Mouse (Mus musculus) heart, postnatal 0 days (tissue): Measurements from ENCODE around the gene Ehmt1. TPM values are rescaled to one million over a fixed set of nuclear protein-coding genes. Genes with fewer than 3 reads are reported as not detected.

Experiments used
- ATAC-seq: fragments of 200-750 bp; cut with Nextera tagmentation; 2 replicates; pipeline ENCODE4 v1.8.0; 2017; ENCODE audit warnings: low read depth, moderate number of reproducible peaks, moderate library complexity; ENCODE audit not compliant: insufficient read depth
- DNase-seq: peaks from one replicate; pipeline ENCODE4 v3.0.0-alpha.2; 2016; ENCODE audit warnings: low spot score
- H3K27ac ChIP-seq: fragments of 300-500 bp; sonication (generic); 2 replicates; pipeline ENCODE4 v1.5.1; 2014; ENCODE audit warnings: low read depth, mild to moderate bottlenecking
- H3K27me3 ChIP-seq: fragments of 300-500 bp; sonication (generic); 2 replicates; pipeline ENCODE4 v1.6.1; 2014; ENCODE audit warnings: low read length, mixed read lengths; ENCODE audit not compliant: control insufficient read depth, insufficient read depth
- H3K36me3 ChIP-seq: fragments of 300-500 bp; sonication (generic); replicated peaks from 2 replicates; pipeline ENCODE4 v1.6.1; 2014; ENCODE audit warnings: low read length, mixed read lengths; ENCODE audit not compliant: control insufficient read depth, insufficient read depth
- H3K4me1 ChIP-seq: fragments of 300-500 bp; sonication (generic); 2 replicates; pipeline ENCODE4 v1.6.1; 2014; ENCODE audit warnings: antibody characterized with exemption; ENCODE audit not compliant: control insufficient read depth, insufficient read depth
- H3K4me2 ChIP-seq: fragments of 300-500 bp; sonication (generic); 2 replicates; pipeline ENCODE4 v1.6.1; 2014; ENCODE audit warnings: low read depth, mild to moderate bottlenecking, low read length, moderate library complexity
- H3K4me3 ChIP-seq: fragments of 300-500 bp; sonication (generic); 2 replicates; pipeline ENCODE4 v1.5.1; 2014; ENCODE audit warnings: low read depth, low read length
- H3K9ac ChIP-seq: fragments of 300-500 bp; sonication (generic); replicated peaks from 2 replicates; pipeline ENCODE4 v1.6.1; 2014; ENCODE audit warnings: low read depth, low read length, mixed read lengths
- H3K9me3 ChIP-seq: fragments of 300-500 bp; sonication (generic); replicated peaks from 2 replicates; pipeline ENCODE4 v1.6.1; 2016; ENCODE audit warnings: low read length; ENCODE audit not compliant: control insufficient read depth
- CTCF ChIP-seq: IDR thresholded peaks from 2 replicates; pipeline ENCODE4 v1.5.1; 2016; ENCODE audit warnings: antibody characterized with exemption, control low read depth, low read depth
- EP300 ChIP-seq: IDR thresholded peaks from 2 replicates; pipeline ENCODE4 v1.6.1; 2016; ENCODE audit warnings: antibody characterized with exemption, low read depth
- WGBS: fragments of 180-500 bp; shearing (Covaris S2); extraction: QIAGEN DNeasy Blood & Tissue Kit; methylation state at CpG from one replicate; pipeline ENCODE4 v1.1.7; 2014; 5-methylcytosine and 5-hydroxymethylcytosine counted together
- polyA plus RNA-seq: library from polyadenylated mRNA; unstranded; fragments of >200 nt; fragmentation: Nextera tagmentation; extraction: Ambion mirVana; gene quantifications from 2 replicates; pipeline ENCODE4 v1.2.1, GENCODE M21; 2015
- total RNA-seq: library from RNA; depleted of rRNA; stranded (reverse); fragments of >200 nt; gene quantifications from 2 replicates; pipeline ENCODE4 v1.2.3, GENCODE M21; 2014; ENCODE audit warnings: low replicate concordance

Gene Ehmt1
- total and polyA plus RNA-seq, 2 experiments from 2014 or later: 34.7 to 49.8 TPM

- Histone ChIP-seq H3K4me3 (no peak overlapping the region), H3K36me3 (peaks cover 73% of the 10 kb centered on the region), H3K27ac (no peak overlapping the region), H3K9ac (no peak overlapping the region), H3K4me2 (no peak overlapping the region), H3K9me3 (no peaks in the 10 kb centered on the region), H3K4me1 (no peaks in the 10 kb centered on the region), H3K27me3 (no peaks in the 10 kb centered on the region)
- TF ChIP-seq EP300 (no peak), CTCF (no peak)
- ATAC-seq (no peak), DNase-seq (no peak)
- WGBS: 69% methylated on average over 3 of the region's 3 CpGs
These were observed 88.8 kb downstream of the Ehmt1 start for GRCm38 (mm10) chr2:24830614-24831013.

GRCm38 (mm10) chr2:24809746-24810145 is 109.7 kb downstream of the Ehmt1 start:
- Histone ChIP-seq H3K9me3 (no peaks in the 10 kb centered on the region), H3K36me3 (peaks cover 86% of the 10 kb centered on the region), H3K4me2 (no peak overlapping the region), H3K4me1 (0 out of 2 replicates have a peak, but pooled peaks cover 5% of the 10 kb centered on the region), H3K27me3 (no peaks in the 10 kb centered on the region), H3K9ac (no peak overlapping the region), H3K4me3 (no peak overlapping the region), H3K27ac (no peak overlapping the region)
- ATAC-seq (no peak), DNase-seq (no peak)
- TF ChIP-seq EP300 (no peak), CTCF (no peak)
- 70% methylated on average over 3 of the region's 3 CpGs for WGBS

GRCm38 (mm10) chr2:24807691-24808090 is 111.7 kb downstream of the Ehmt1 start:
- H3K4me2 ChIP-seq: no peak overlapping the region
- 96% methylated on average over 10 of the region's 10 CpGs for WGBS
- 0 out of 2 replicates have a peak, but pooled peaks cover 5% of the 10 kb centered on the region for H3K4me1 ChIP-seq
- ATAC-seq: no peak
- no peak for TF ChIP-seq CTCF
- TF ChIP-seq EP300: no peak
- DNase-seq: no peak
- no peak overlapping the region for H3K27ac ChIP-seq
- H3K9me3 ChIP-seq: no peaks in the 10 kb centered on the region
- no peaks in the 10 kb centered on the region for H3K27me3 ChIP-seq
- H3K9ac ChIP-seq: no peak overlapping the region
- H3K4me3 ChIP-seq: no peak overlapping the region
- peaks cover 88% of the 10 kb centered on the region for H3K36me3 ChIP-seq

GRCm38 (mm10) chr2:24807036-24807435 is 112.4 kb downstream of the Ehmt1 start:
- no peak for DNase-seq
- Histone ChIP-seq H3K9ac (no peak overlapping the region), H3K4me2 (no peak overlapping the region), H3K27me3 (no peaks in the 10 kb centered on the region), H3K4me1 (0 out of 2 replicates have a peak, but pooled peaks cover 5% of the 10 kb centered on the region), H3K9me3 (no peaks in the 10 kb centered on the region), H3K4me3 (no peak overlapping the region), H3K36me3 (peaks cover 88% of the 10 kb centered on the region), H3K27ac (no peak overlapping the region)
- ATAC-seq: no peak
- TF ChIP-seq CTCF (no peak), EP300 (no peak)
- WGBS: 81% methylated on average over 3 of the region's 3 CpGs

- H3K4me2 ChIP-seq: no peak overlapping the region
- peak; percentile 63 for DNase-seq
- no peaks in the 10 kb centered on the region for H3K9me3 ChIP-seq
- H3K4me1 ChIP-seq: 0 out of 2 replicates have a peak, but pooled peaks cover 5% of the 10 kb centered on the region
- peak; percentile 91 for ATAC-seq
- H3K27ac ChIP-seq: peak overlapping the region; percentile 20; the same call in 1 of the 2 replicates
- 29% methylated on average over 6 of the region's 6 CpGs for WGBS
- no peak overlapping the region for H3K4me3 ChIP-seq
- peaks cover 90% of the 10 kb centered on the region for H3K36me3 ChIP-seq
- no peaks in the 10 kb centered on the region for H3K27me3 ChIP-seq
- no peak for TF ChIP-seq EP300
- TF ChIP-seq CTCF: no peak
- H3K9ac ChIP-seq: no peak overlapping the region
These were observed 113.3 kb downstream of the Ehmt1 start for GRCm38 (mm10) chr2:24806143-24806542.

GRCm38 (mm10) chr2:24805621-24806020 is 113.8 kb downstream of the Ehmt1 start:
- no peaks in the 10 kb centered on the region for H3K9me3 ChIP-seq
- 0 out of 2 replicates have a peak, but pooled peaks cover 5% of the 10 kb centered on the region for H3K4me1 ChIP-seq
- H3K4me3 ChIP-seq: no peak overlapping the region
- H3K27me3 ChIP-seq: no peaks in the 10 kb centered on the region
- H3K36me3 ChIP-seq: peaks cover 93% of the 10 kb centered on the region
- WGBS: 92% methylated on average over 4 of the region's 4 CpGs
- ATAC-seq (no peak), DNase-seq (no peak)
- H3K27ac ChIP-seq: no peak overlapping the region; the same call in 1 of the 2 replicates
- TF ChIP-seq CTCF: no peak
- H3K4me2 ChIP-seq: no peak overlapping the region
- no peak overlapping the region for H3K9ac ChIP-seq
